Mouse (Mus musculus) erythroblast, embryonic 14.5 days (primary cell): ENCODE measurements at regions not wholly inside any gene's neighbourhood (a gene's known extent, or its start where the extent isn't known, plus 50 kb on each side); places are given as distances from the start of the nearest gene placed in this dataset.

Experiments used
- H3K27me3 ChIP-seq: 2 replicates; pipeline ENCODE4 v1.6.1; 2012; ENCODE audit warnings: inconsistent platforms; ENCODE audit not compliant: control insufficient read depth
- H3K36me3 ChIP-seq: 2 replicates; pipeline ENCODE4 v1.6.1; 2012; ENCODE audit warnings: mild to moderate bottlenecking, inconsistent platforms; ENCODE audit not compliant: control insufficient read depth
- H3K4me1 ChIP-seq: 2 replicates; pipeline ENCODE4 v1.6.1; 2012; ENCODE audit warnings: inconsistent platforms; ENCODE audit not compliant: control insufficient read depth
- H3K4me3 ChIP-seq: replicated peaks from 2 replicates; pipeline ENCODE3; 2012; ENCODE audit warnings: moderate library complexity, mild to moderate bottlenecking, inconsistent platforms
- H3K9me3 ChIP-seq: 2 replicates; pipeline ENCODE4 v1.6.1; 2012; ENCODE audit warnings: low read length, inconsistent platforms, mixed read lengths; ENCODE audit not compliant: control insufficient read depth
- GATA1 ChIP-seq: IDR thresholded peaks from 2 replicates; pipeline ENCODE4 v1.6.1; 2012; ENCODE audit warnings: low read length, inconsistent platforms, mixed read lengths
- TAL1 ChIP-seq: IDR thresholded peaks from 3 replicates; pipeline ENCODE4 v1.6.1; 2012; ENCODE audit warnings: low read length, inconsistent platforms, mixed read lengths

DNA sequence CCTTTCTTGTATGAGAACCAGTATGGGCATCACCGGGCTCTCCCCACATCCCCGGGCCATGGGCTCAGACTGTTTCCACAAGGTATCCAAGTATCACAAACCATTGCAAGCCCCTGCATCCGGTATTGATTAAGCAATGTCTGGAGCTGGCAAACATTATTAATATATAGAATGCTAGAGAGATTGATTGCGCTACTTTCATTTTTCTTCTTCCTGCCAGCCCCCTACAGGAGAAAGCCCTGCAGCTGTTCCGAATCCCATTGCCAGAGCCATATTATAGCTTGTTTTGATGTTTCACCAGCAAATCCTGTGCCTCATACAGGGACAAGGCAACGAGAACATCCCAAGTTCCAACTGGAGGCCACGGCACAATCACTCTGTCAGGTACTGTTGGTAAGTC lies 253.4 kb upstream of the Nt5e start:
- H3K27me3 ChIP-seq = no peaks in the 10 kb centered on the region
- no peaks in the 10 kb centered on the region for H3K36me3 ChIP-seq
- H3K4me1 ChIP-seq = no peaks in the 10 kb centered on the region
- H3K4me3 ChIP-seq = no peak overlapping the region
- TF ChIP-seq GATA1 (no peak), TAL1 (no peak)
- peaks cover 4% of the 10 kb centered on the region for H3K9me3 ChIP-seq

DNA sequence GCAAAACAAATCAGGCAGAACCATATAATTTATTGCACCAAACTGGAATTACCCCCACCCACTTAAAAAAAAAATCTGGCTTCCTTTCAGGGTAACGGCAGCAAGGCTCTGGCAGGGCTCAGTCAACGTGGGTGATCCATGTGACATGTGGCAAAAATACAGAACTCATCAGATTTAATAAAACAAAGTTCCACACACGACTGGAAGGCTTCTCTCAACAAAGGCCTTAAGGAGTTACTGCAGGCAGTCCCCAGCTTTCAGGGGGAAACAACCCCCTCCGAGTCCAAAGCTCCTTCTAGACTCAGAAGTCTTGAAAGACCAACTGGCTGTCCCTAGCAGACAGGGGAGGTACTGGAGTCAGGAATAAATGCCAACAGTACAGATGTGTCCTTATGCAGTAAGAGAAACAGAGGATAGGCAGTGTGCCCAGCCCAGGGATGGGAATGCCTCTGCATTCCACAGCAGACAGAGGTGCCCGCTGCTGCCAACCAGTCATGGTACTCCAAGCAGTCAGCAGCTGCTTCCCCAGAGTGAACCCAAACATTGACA lies 244.0 kb upstream of the Nt5e start:
- Histone ChIP-seq H3K4me1 (no peaks in the 10 kb centered on the region), H3K4me3 (no peak overlapping the region), H3K36me3 (no peaks in the 10 kb centered on the region), H3K9me3 (peaks cover 6% of the 10 kb centered on the region), H3K27me3 (no peaks in the 10 kb centered on the region)
- TF ChIP-seq TAL1 (no peak), GATA1 (no peak)

DNA sequence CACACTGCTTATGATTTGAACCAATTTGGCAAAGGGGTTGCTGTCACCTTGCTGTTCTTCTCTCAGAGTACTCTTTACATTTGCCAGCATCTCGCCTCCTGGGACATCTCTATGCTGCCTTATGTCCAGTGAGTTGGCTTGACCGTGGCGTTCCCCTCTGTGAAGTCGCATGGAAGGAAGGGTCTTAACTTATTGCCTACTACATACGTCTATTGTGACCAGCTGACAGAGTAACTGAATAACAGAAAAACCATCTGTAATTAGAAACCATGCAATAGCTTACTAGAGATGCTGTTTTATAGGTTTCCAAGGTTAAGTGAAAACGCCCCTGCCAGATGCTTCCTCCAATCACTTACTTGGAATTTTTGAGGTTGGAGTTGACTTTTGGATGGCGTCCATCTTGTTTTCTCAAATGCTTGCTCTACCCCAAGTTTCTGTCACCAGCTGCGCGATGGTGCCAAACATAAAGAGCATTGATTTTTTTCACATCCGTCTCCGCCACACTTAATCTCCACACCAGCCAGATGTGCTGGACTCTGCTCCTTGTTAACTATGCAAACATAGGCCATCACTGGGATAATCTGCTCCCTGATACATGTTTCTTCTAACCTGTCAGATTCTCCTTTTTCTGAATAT lies 241.7 kb upstream of the Nt5e start:
- Histone ChIP-seq H3K4me1 (no peaks in the 10 kb centered on the region), H3K4me3 (no peak overlapping the region), H3K9me3 (peaks cover 6% of the 10 kb centered on the region), H3K27me3 (no peaks in the 10 kb centered on the region), H3K36me3 (no peaks in the 10 kb centered on the region)
- no peak for TF ChIP-seq GATA1
- no peak for TF ChIP-seq TAL1

DNA sequence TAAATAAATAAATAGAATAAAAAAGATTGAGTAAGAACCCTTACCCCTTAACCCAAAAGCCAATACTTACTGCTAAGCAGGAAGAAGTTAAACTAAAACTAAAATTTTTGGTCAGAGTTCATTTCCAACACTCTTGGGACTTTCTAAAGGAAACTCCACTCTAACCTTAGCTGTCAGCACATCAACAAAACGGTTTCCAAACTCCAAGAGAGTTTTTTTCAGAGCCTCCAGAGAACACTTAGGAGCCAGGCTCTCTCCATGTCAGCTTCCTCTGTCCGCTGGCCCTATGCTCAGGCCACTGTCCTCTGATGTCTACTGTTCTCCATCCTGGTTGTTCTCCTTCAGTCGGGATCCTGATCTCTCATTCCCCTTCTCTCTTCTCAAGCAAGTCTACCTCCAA lies 241.1 kb upstream of the Nt5e start:
- no peaks in the 10 kb centered on the region for H3K27me3 ChIP-seq
- no peak overlapping the region for H3K4me3 ChIP-seq
- no peaks in the 10 kb centered on the region for H3K4me1 ChIP-seq
- no peaks in the 10 kb centered on the region for H3K36me3 ChIP-seq
- TF ChIP-seq GATA1 = no peak
- no peak for TF ChIP-seq TAL1
- peaks cover 6% of the 10 kb centered on the region for H3K9me3 ChIP-seq

DNA sequence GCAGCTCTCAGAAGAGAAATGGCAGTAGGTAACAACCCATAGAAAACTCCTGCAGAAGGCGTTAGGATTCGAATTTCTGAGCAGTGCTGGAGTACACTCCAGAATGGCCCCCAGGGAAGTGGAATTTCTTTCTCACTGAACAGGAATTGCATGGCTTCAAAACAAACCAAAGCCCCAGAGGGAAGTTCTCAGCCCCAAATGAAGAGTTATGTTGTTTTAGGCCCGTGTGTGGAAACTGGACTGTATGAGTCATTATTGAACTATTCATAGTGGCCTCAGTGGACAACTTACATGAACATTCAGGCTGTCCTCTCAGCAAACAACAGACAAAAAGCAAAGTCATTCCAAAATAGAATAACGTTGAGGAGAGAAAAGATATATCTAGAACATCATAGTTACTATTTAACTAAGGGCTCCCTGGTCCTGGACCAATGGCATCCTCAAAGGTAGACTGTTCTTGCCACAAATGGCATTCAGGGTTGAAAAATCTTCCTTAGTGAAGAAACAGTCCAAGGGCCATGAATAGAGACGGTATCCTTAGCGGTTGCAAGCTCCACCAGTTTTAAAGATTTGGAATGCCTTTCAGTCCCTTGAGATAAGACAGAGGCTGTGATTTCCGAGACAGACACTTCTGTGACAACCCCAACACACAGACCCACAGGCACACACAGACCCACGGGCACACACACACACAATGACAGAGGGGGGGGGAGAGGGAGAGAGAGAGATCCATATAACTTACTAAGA lies 235.0 kb upstream of the Nt5e start:
- Histone ChIP-seq H3K4me3 (no peak overlapping the region), H3K36me3 (no peaks in the 10 kb centered on the region), H3K27me3 (no peaks in the 10 kb centered on the region), H3K4me1 (no peaks in the 10 kb centered on the region), H3K9me3 (peaks cover 5% of the 10 kb centered on the region; the same call in 1 of the 2 replicates)
- TF ChIP-seq GATA1 (no peak), TAL1 (no peak)

DNA sequence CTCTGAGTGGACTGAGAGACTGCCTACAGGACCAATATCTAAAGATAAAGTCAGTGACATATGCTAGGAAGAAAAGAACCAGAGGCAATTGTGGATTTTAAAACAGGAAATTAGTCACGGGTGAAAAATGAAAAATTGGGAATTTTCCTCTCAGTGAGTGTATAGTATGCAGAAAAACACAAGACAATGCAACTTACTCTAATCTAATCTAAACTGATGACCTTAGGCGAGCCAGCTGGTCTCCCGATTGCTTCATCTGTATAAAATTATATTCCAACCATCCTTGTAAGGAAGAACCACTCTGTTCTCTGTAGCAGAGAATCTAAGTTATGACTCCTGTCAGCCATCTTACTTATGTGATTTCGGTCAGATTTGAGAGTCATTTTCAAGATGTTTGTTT lies 234.4 kb upstream of the Nt5e start:
- TF ChIP-seq GATA1 = no peak
- no peak for TF ChIP-seq TAL1
- H3K4me1 ChIP-seq = no peaks in the 10 kb centered on the region
- H3K36me3 ChIP-seq = no peaks in the 10 kb centered on the region
- peaks cover 8% of the 10 kb centered on the region for H3K9me3 ChIP-seq
- H3K27me3 ChIP-seq = no peaks in the 10 kb centered on the region
- no peak overlapping the region for H3K4me3 ChIP-seq

DNA sequence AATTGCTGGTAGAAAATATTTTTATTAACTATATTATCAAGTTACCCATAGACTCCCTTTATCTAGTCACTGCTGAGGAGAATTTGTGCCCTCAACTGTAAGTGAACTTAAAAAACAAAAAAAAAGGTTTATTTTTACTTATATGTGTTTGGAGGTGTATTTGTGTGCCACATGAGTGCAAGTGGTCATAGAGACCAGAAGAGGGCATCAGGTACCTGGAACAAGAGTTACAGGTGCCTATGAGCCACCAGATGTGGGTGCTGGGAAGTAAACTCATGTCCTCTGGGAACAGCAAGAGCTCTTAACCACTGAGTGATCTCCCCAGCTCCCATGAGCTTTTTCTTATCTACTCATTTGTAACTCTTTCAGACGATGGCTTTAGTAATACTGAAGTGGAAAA lies 213.9 kb upstream of the Nt5e start:
- TF ChIP-seq GATA1 (no peak), TAL1 (no peak)
- Histone ChIP-seq H3K4me1 (no peaks in the 10 kb centered on the region), H3K27me3 (no peaks in the 10 kb centered on the region), H3K9me3 (no peaks in the 10 kb centered on the region), H3K36me3 (no peaks in the 10 kb centered on the region), H3K4me3 (no peak overlapping the region)

DNA sequence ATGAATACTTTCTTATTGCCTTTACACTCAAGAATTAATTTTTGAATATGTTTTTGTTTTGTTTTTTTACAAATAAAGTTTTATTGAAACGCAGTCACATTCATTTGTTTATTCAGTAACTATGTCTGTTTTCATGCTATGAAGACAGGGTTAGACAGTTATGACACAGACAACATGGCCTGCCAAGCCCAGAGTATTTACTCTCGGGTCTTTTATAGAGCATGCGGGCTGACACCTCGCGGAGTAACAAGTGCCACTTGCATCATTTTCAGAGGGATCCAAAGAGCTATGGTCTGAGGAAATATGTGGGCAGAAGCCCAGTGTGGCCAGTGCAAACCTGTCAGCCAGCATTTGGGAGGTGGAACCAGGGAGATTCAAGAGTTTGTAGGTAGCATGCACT lies 206.5 kb upstream of the Nt5e start:
- no peaks in the 10 kb centered on the region for H3K27me3 ChIP-seq
- TF ChIP-seq GATA1 = no peak
- TF ChIP-seq TAL1 = no peak

DNA sequence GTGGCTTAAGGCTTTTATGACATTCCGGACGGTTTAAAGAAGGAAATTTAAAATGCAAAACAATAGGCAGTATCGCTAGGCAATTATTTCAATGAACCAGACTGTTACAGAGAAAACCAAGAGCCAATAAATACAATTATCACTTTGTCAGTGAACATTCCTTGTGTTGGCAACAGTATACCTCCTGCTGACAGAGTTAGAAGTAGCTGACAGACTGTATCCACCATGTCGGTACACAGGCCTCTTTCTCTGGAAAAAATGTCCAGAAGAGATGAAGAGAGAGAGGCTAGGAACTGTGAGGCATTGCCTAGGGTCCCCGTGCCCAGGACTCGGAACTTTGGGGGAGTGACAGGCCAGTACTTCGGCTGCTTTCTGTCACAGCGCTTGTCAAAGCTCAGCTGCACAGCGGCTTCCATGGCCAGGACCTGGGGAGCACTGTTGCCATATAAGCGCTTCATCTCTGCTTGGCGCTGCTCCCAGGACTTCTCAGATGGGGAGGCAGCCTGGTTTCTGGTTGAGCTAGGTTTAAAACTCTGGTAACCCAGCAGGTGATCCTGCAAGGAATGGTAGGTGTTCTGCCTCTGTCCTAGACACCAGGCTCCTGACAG lies 205.9 kb upstream of the Nt5e start:
- no peak overlapping the region for H3K4me3 ChIP-seq
- H3K4me1 ChIP-seq = no peaks in the 10 kb centered on the region
- H3K9me3 ChIP-seq = peaks cover 7% of the 10 kb centered on the region; the same call in 1 of the 2 replicates
- TF ChIP-seq TAL1 (no peak), GATA1 (no peak)
- H3K36me3 ChIP-seq = no peaks in the 10 kb centered on the region
- H3K27me3 ChIP-seq = no peaks in the 10 kb centered on the region

More for the DNA sequence above, 206.5 kb upstream of the Nt5e start:
- no peak overlapping the region for H3K4me3 ChIP-seq
- no peaks in the 10 kb centered on the region for H3K4me1 ChIP-seq
- H3K36me3 ChIP-seq = no peaks in the 10 kb centered on the region
- H3K9me3 ChIP-seq = peaks cover 7% of the 10 kb centered on the region; the same call in 1 of the 2 replicates
